Mouse (Mus musculus): ENCODE measurements around the gene Fos.

The Fos gene

GRCm38 (mm10) chr12:85473481-85474297 is at the start of gene Fos:
Fos (plus strand) TSS chr12:85473890.
- DNase-seq (ENCODE audit: low read depth, low spot score) = peak; percentile 90

DNA sequence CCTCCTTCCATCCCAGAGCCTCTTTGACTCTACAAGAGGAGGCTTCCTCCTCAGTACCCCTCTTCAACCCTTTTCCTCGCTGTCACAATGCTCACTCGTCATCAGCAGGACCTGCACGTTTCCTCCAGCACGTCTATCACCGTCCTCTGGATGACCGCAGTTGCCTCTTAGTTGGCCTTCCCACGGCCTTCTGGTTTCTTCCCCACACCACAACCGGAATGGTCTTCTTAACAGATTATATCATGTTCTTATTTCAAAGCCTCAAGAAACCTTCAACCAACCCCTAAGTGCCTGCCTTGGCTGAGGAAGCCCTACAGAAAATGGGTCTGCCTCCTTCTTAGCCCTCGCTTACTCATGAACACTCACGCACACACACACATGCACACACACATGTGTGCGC is 48.0 kb upstream of the Fos start:
- DNase-seq (ENCODE audit: low read depth, low spot score) = no peak

- DNase-seq (ENCODE audit: low read depth, low spot score) = peak; percentile 53
These were observed 47.6 kb upstream of the Fos start for GRCm38 (mm10) chr12:85426126-85426525.

DNA sequence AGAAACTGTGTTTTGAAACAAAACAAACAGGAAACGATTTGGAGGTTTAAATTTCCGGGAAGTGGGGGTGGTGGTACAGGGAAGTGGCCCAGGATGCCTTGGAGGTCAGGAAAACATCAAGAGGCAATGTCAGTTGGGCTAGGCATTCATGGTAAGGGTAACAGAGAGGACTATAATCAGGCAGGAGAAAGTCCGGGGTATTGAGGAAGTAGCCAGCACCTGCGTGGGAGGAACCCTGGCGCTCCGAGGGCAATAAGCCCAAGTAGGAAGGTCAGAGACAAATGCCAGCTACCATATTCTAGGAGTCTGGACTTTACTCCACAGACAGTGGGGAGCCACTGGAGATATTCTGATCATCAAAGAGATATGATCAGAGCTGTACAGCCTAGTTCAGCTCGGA is 45.9 kb upstream of the Fos start:
- DNase-seq (ENCODE audit: low read depth, low spot score) = no peak

- DNase-seq (ENCODE audit: low read depth, low spot score) = peak; percentile 51
These were observed 43.7 kb upstream of the Fos start for GRCm38 (mm10) chr12:85429999-85430398.

DNA sequence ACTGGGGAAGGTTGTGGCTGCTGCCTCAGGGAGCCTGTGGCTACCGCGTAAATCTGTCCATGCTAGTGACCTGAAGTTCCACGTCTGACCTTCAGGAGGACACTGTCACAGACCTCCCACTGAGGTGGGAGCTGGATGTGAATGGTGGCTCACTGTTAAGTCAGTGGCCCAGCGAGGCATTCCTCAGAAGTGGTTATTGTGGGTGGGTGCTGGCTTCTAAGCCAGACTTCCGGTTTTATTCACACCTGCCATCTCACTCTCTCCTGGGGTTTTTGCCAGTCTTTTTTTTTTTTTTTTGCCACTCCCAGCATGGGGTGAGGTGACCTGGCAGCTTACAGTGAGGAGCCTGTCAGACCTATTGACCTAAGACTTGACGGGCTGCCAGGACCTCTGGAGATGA is 43.3 kb upstream of the Fos start:
- peak; percentile 77 for DNase-seq (ENCODE audit: low read depth, low spot score)

GRCm38 (mm10) chr12:85433850-85434249 is 39.8 kb upstream of the Fos start:
- no peak for DNase-seq (ENCODE audit: low read depth, low spot score)

GRCm38 (mm10) chr12:85434526-85434925 is 39.2 kb upstream of the Fos start:
- no peak for DNase-seq (ENCODE audit: low read depth, low spot score)

DNA sequence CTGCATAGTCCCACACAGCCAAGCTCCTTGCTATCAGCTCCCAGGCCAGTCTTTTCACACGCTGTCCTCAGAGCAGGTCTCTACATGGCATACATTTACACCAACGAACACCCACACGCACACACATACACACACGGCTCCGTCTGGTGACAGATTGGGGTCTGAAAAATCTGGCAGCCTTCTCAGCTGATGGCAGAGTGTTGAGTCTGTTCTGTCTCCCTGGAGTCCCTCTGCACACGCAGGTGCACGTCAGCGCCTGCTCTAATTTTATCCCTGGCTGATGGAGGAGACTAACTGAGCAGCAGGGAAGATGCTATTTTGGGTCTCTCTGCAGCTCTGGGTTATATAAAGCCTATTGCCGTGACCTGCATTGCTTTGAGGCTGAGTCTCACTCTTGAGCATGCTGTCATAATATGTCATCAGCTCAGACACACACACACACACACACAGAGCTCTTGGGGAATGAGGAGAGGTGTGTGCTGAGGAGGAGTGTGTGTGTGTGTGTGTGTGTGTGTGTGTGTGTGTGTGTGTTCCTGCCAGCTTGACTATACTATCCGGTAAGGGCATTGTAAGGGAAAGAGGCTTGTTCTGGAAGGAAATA is 37.6 kb upstream of the Fos start:
- no peak for DNase-seq (ENCODE audit: low read depth, low spot score)

GRCm38 (mm10) chr12:85437172-85437876 is 36.4 kb upstream of the Fos start:
- DNase-seq (ENCODE audit: low read depth, low spot score) = no peak

GRCm38 (mm10) chr12:85443456-85443855 is 30.2 kb upstream of the Fos start:
- no peak for DNase-seq (ENCODE audit: low read depth, low spot score)

- DNase-seq (ENCODE audit: low read depth, low spot score) = no peak
These were observed 29.0 kb upstream of the Fos start for GRCm38 (mm10) chr12:85444646-85445045.

GRCm38 (mm10) chr12:85447009-85447408 is 26.7 kb upstream of the Fos start:
- no peak for DNase-seq (ENCODE audit: low read depth, low spot score)

DNA sequence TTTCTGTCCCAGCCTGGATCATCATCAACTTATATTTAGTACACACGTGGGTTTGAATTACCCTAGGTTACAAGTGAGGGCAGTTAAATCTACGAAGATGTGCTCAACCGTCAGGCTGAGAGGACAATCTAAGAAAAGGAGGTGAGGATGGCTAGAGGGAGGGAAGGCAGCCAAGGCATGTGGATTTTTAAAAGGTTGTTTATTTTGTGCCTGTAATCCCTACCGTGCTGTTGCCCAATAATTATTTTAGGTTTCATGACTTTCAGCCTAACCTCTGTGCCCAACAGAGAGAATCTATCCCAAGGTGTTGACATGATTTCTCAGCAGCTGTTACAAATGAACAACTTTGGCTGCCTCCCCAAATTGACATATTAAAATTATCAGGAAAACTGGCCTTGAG is 26.2 kb upstream of the Fos start:
- DNase-seq (ENCODE audit: low read depth, low spot score) = no peak

- DNase-seq (ENCODE audit: low read depth, low spot score) = no peak
These were observed 24.2 kb upstream of the Fos start for GRCm38 (mm10) chr12:85449478-85449877.

GRCm38 (mm10) chr12:85451693-85452491 is 21.8 kb upstream of the Fos start:
- peak; percentile 96 for DNase-seq (ENCODE audit: low read depth, low spot score)

DNA sequence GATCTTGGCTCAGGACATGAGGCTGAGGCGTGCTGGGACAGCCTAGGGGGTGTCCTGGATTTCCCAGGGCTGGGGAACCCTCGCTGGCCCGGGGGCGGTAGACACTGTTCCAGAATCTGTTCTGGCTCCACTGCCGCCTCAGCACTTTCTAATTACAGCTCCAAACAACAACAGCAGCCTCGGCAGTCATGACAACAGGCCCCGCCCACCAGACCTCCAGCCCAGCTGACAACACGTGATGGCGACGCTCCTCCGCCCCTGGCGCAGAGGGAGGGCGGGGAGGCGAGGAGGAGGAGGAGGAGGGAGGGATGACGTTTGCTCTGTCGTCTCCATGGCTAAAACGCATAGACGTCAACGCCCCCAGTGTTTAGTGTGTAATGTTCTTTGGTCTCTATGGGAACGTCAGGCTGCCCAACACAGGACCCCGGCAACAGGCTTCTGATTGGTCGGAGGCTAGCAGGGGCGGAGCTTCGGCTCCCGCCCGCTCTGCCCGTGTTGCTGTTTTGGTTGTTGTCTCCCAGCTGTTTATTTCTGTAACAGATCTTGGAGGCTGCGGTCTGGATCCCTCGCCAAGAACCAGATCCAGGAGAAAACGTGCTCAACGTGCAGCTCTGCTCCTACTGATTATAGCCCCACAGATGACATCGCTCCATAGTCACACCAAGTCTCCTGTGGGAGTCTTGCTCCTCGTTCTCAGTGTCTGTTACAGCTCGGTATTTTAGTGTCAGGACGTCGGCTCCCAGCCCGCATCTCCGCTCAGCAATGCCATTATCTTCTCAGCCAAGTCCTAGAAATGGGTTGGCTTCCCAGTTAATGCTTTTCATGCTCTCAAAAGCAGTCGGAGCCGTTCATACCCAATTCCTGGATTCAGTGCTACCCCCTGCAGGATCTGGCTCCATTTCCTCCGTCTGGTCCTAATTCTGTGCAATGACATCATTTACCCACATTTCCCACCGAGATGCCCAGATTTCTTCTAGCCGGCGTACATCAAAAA is 18.3 kb upstream of the Fos start:
- peak; percentile 99 for DNase-seq (ENCODE audit: low read depth, low spot score)

DNA sequence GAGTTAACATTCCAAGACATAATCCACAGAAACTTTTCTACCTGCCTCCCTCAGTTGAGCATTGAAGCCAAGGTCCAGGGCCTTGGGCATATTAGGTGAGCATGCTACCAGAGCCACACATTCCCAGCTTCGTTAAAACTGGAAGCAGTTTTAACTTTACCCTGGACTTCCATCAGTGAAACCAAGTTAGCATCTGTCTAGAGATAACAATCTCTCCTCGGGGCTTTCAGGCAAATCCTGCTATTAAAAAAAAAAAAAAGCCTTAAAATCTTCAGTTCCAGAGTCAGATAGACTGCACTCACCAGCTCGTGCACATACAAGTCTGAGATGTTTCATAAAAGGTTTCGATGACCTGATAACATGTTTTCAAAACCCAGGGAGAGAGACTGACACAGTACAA is 17.4 kb upstream of the Fos start:
- DNase-seq (ENCODE audit: low read depth, low spot score) = no peak

- no peak for DNase-seq (ENCODE audit: low read depth, low spot score)
These were observed 16.7 kb upstream of the Fos start for GRCm38 (mm10) chr12:85456966-85457505.

DNA sequence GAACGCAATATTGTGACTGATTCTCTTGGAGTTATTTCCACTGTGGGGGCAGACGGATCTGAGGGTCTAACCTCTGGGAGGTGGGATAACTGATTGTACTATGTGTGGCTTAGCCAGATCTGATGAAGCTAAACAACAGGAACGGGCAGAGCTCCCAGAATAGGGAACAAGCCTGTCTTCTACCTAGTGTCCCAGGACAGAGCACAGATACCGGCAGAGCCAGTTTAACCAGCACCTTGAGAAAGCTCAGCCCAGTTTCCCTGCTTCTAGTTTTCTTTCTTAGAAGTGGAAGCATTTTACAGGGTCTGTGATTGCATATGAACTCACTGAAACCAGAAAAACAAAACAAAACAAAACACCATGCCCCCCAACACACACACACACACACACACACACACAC is 13.9 kb upstream of the Fos start:
- no peak for DNase-seq (ENCODE audit: low read depth, low spot score)

Data from ZHBTc4 (cell line).